Mouse (Mus musculus) right cerebral cortex, postnatal 25 days (tissue): ENCODE measurements around the gene Ctrb1.

ENCODE experiments used
- DNase-seq: peaks from one replicate; pipeline ENCODE4 v3.0.0; 2022

Ctrb1 gene

GRCm38 (mm10) chr8:111716603-111717487 lies 26.0 kb upstream of the Ctrb1 start:
- DNase-seq, result peak; percentile 65

GRCm38 (mm10) chr8:111715514-111715913 lies 24.7 kb upstream of the Ctrb1 start:
- no peak for DNase-seq

GRCm38 (mm10) chr8:111714295-111714694 lies 23.5 kb upstream of the Ctrb1 start:
- no peak for DNase-seq

GRCm38 (mm10) chr8:111713817-111714216 lies 23.0 kb upstream of the Ctrb1 start:
- no peak for DNase-seq

- DNase-seq, result no peak
These were observed 22.5 kb upstream of the Ctrb1 start for GRCm38 (mm10) chr8:111713291-111713690.

GRCm38 (mm10) chr8:111712588-111712987 lies 21.8 kb upstream of the Ctrb1 start:
- DNase-seq, result no peak

GRCm38 (mm10) chr8:111712135-111712534 lies 21.3 kb upstream of the Ctrb1 start:
- no peak for DNase-seq

GRCm38 (mm10) chr8:111710777-111711485 lies 20.1 kb upstream of the Ctrb1 start:
- DNase-seq, result no peak

GRCm38 (mm10) chr8:111709223-111709622 lies 18.4 kb upstream of the Ctrb1 start:
- DNase-seq, result no peak

GRCm38 (mm10) chr8:111708265-111708664 lies 17.5 kb upstream of the Ctrb1 start:
- no peak for DNase-seq

- DNase-seq, result no peak
These were observed 14.9 kb upstream of the Ctrb1 start for GRCm38 (mm10) chr8:111705699-111706098.

GRCm38 (mm10) chr8:111705222-111705621 lies 14.4 kb upstream of the Ctrb1 start:
- no peak for DNase-seq

GRCm38 (mm10) chr8:111704585-111704984 lies 13.8 kb upstream of the Ctrb1 start:
- no peak for DNase-seq

- DNase-seq, result no peak
These were observed 10.6 kb upstream of the Ctrb1 start for GRCm38 (mm10) chr8:111701380-111701779.

- DNase-seq, result no peak
These were observed 9.9 kb upstream of the Ctrb1 start for GRCm38 (mm10) chr8:111700740-111701139.

- no peak for DNase-seq
These were observed 9.4 kb upstream of the Ctrb1 start for GRCm38 (mm10) chr8:111700201-111700600.

GRCm38 (mm10) chr8:111699035-111699434 lies 8.2 kb upstream of the Ctrb1 start:
- DNase-seq, result no peak

- no peak for DNase-seq
These were observed 6.8 kb upstream of the Ctrb1 start for GRCm38 (mm10) chr8:111697655-111698054.

GRCm38 (mm10) chr8:111695441-111695840 lies 4.6 kb upstream of the Ctrb1 start:
- no peak for DNase-seq

GRCm38 (mm10) chr8:111693261-111693741 lies 2.5 kb upstream of the Ctrb1 start:
- no peak for DNase-seq

GRCm38 (mm10) chr8:111686881-111687280 lies 3.9 kb downstream of the Ctrb1 start:
- DNase-seq, result no peak

- no peak for DNase-seq
These were observed 8.3 kb downstream of the Ctrb1 start for GRCm38 (mm10) chr8:111682521-111682920.

GRCm38 (mm10) chr8:111681153-111681552 lies 9.7 kb downstream of the Ctrb1 start:
- DNase-seq, result no peak

GRCm38 (mm10) chr8:111680423-111681028 lies 10.3 kb downstream of the Ctrb1 start:
- DNase-seq, result no peak
